Mouse (Mus musculus) thymus, adult 2 months (tissue): ENCODE results near the gene Dcakd.

Experiments used
- CTCF ChIP-seq: fragments of 200-500 bp; IDR thresholded peaks from 2 replicates; pipeline ENCODE4 v1.5.1; 2012; ENCODE audit warnings: mild to moderate bottlenecking, control low read depth, low read length, moderate library complexity, borderline replicate concordance; ENCODE audit not compliant: control insufficient read depth, poor library complexity, insufficient read depth; ENCODE audit errors: extremely low read depth
- POLR2A ChIP-seq: fragments of 200-500 bp; IDR thresholded peaks from 2 replicates; pipeline ENCODE4 v1.6.1; 2012; ENCODE audit warnings: mild to moderate bottlenecking, low read length, control low read depth, moderate library complexity; ENCODE audit not compliant: control insufficient read depth, poor library complexity, insufficient read depth; ENCODE audit errors: extremely low read depth

DNA sequence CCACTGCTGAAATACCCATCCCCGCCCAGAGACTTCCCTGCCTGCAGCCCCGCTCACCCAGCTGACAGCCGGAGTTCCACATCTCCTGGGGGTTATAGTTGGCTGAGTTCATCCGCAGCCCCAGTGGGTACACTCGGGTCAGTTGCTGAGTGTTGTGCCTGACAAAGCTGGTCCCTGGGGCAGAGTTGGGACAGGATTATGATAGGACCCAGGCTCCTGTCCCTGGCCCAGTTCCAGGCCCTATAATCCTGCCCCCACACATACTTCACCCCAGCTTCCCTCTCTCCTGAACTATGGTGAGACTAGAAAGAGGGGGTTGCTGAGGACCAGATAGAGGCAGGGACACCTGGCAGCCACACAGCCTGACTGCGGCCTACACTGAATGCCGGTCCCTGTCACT lies 45.5 kb upstream of the Dcakd start:
- no peak for TF ChIP-seq CTCF
- TF ChIP-seq POLR2A = no peak
